Mouse (Mus musculus) spleen, adult 2 months (tissue): ENCODE data around the gene Pkdcc.

Experiments used
- CTCF ChIP-seq: fragments of 200-500 bp; IDR thresholded peaks from 2 replicates; pipeline ENCODE4 v1.5.1; 2011; ENCODE audit warnings: mild to moderate bottlenecking, inconsistent platforms; ENCODE audit not compliant: insufficient read depth, insufficient read length, insufficient replicate concordance; ENCODE audit errors: extremely low read depth
- POLR2A ChIP-seq: fragments of 200-500 bp; IDR thresholded peaks from 2 replicates; pipeline ENCODE4 v1.6.1; 2011; ENCODE audit warnings: low read depth, low read length, inconsistent platforms

- TF ChIP-seq POLR2A (no peak), CTCF (no peak)
Observed at GRCm38 (mm10) chr17:83181086-83181485, 34.0 kb upstream of the Pkdcc start.
